Mouse (Mus musculus) neutrophil, adult 5-6 weeks (primary cell): Measurements from ENCODE around the gene Chp2. TPM values are rescaled to one million over a fixed set of nuclear protein-coding genes. Genes with fewer than 3 reads are reported as not detected.

Source experiments
- ATAC-seq: fragments of 151-379, 151-347 bp; 2 replicates; pipeline ENCODE4 v1.8.0; 2017; ENCODE audit warnings: mild to moderate bottlenecking, moderate TSS enrichment; ENCODE audit not compliant: insufficient number of reproducible peaks, poor library complexity, low FRiP score, severe bottlenecking; ENCODE audit errors: extremely low read depth
- total RNA-seq: library from RNA; stranded (forward); fragments of 200-1000 nt; gene quantifications from 2 replicates; pipeline ENCODE4 v1.2.3, GENCODE M21; 2017

Gene Chp2
- total RNA-seq, result not detected in 2 replicates

DNA sequence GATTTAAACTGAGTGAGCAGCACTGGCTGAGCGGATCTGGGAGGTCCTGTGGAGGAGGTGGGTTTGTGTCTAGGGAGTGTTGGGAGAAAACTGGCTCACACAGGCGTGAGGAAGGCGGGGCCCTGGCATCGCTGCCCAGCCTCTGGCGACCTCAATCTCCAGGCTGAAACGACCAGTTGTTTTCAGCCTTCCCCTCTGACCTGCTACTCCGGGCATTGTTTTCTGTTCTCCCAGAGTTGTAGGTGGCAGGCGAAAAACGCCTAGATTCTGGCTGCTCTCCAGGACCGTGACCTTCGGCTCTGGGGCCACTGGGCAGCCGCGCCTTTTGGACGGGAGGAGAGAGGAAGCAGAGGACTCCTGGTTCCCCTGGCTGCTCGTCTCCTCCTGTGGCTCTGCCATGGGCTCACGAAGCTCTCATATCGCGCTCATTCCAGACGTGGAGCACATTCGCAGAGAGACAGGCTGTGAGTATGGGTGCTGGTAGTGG lies at the start of gene Chp2:
Gene Chp2 (plus strand): TSS at position 182 of the 487 bp plus-strand sequence.
- ATAC-seq, result no peak

DNA sequence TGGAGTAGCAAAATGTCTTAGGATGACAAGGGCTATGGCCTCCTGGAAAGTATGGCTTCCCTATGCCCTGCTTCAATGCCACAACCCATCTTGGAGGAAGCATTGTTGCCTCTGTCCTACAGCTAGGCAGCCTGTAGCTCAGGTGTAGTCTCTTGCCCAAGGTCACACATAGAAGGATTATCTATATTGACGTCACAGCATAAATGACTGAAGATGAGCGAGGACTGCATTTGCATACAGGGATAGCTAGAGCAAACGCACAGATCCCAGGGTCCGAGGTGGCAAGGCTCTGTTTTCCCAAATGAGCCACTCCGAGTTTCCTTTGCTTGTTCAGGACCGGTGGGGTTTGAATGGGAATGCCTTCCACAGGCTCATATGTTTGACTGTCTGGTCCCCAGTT lies 48.6 kb upstream of the Chp2 start:
- no peak for ATAC-seq

DNA sequence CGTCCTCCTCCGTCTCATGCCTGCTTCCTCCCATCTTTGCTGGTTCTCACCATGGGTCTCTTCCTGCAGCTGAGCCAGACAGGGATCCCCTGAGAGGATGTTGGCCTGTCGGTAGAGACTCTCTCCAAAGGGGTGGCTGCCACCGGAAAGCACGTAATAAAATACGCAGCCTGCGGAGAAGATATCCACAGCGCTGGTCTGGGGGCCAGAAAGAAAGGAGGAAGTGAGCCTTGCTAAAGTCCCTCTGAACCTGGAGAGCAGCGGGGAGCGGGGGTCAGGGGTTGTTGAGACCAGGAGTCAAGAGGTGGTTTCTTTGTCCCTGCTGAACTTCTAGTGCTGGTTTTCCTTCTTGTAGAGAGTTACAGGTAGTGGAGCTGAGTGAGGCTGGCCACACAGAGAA lies 47.7 kb upstream of the Chp2 start:
- no peak for ATAC-seq

DNA sequence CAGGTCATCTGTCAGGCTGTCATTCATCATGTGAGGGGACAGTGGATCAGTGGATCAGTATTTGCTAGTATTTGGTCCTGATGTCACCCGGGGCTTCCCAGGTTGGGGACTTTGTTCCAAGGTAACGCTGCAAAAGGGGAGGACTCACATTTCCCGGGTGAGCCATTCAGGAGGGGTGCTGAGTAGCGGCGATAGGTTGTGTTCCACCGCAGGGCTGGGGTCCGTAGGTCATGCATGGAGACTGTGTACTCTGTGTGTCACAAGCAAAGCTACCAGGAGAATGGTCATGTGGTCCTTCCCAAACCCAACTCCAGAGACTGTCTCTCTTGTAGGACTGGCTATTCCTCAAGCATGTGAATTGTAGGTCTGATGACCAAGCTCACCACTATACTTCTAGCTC lies 38.6 kb upstream of the Chp2 start:
- ATAC-seq, result no peak

DNA sequence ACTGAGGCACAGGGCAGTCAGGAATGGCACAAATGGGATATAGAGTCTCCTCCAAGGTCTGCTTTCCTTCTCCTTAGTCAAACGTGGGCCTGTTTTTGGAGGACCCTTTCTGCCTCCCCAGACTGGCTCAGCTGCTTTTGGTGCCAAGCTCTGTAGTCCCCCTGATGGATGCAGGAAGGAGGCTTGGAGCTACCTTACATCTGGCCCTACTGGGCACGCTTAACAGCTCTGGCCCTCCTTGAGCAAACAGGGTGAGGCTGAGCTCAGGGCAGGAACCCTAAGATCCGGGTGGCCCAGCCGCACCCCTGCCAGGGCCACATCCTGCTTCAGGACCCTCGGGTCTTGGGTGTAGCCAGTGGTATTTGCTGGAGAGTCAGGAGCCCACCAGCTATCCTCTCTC lies 34.7 kb upstream of the Chp2 start:
- no peak for ATAC-seq

DNA sequence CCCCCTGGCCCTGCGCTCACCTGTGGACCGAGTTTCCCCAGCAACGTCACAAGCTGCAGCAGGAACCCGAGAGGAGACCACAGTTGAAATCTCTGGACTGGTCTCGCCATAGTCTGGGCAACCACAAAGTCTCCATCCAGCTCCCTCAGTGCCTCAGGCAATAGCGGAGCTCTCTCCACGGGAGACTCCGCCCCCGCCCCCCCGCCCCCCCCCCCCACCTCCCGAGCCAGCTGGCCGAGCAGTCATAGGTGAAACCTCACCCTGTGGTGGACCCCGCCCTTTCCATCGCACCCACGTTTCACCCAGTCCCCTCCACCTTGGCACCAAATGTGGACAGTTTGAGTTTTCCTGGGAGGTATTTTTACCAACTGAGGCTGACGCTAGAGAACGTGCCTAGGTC lies 33.3 kb upstream of the Chp2 start, which contains the start of gene Ern2:
Gene Ern2 (minus strand): TSS at position 165 of the 400 bp plus-strand sequence.
- ATAC-seq, result no peak

DNA sequence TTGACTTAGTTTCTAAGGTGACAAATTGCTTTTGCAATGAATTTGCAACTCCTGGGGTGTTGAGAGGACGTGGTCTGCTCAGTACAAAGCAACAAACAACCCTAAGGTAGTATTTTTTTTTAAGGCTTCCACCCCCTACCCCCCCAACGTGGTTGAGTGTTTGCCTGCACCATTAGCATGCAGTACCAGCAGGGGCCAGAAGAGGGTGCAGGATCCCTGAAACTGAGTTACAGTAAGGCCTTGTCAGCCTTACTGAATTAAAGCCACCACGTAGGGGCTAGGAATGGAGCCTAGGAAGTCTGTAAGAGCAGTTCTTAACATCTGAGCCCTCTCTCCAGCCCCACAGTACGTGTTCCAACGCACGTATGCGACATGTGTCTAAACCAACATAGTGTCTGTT lies 29.8 kb upstream of the Chp2 start:
- ATAC-seq, result peak; percentile 69; the same call in 1 of the 2 replicates

DNA sequence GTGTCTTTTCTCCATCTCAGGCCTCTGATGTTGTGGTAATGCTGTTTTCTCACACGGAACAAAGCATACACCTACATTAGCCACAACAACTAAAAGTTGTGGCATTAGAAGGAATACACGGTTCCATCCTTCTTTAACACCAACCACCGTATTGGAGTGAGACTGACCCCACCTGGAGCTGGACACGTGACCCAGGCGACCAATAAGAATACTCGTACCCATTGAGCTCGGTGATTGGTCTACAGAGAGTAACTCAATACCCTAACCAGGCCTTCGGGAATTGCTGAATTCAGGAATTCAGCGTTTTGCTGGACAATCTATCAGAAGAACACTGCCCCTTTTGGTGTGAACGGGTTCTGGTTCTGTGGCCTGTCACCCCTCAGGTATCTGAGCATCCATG lies 28.2 kb upstream of the Chp2 start:
- ATAC-seq, result no peak

DNA sequence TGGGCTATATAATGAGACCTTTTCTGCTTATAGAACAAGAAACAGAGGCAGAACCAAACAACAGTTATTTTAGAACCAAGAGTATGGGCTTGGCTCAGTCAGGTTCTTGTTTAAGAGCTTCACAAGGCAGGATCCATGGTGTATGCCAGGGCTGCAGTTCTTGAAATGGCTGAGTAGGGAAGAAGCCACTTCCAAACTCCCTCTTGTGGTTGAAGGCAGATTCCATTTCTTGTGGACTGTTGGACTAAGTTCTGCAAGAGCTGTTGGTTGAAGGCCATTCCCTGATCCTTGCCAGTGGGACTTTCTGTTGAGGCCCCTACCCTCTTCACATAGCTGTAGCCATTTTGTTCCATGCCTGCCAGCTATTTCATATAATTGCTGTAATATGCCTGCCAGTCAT lies 25.4 kb upstream of the Chp2 start:
- no peak for ATAC-seq

DNA sequence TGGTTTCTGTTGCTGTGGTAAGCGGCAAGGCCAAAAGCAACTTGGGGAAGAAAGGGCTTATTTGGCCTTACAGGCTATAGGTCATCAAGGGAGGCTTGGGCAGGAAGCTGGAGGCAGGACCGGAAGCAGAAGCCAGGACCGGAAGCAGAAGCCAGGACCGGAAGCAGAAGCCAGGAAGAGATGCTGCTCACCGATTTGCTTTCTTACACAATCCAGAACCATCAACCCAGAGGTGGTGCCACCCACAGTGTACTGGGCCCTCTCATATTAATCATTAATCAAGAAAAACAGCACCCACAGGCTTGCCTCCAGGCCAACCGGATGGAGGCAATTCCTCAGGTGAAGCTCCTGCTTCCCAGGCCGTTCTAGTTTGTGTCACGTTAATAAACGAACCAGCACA lies 22.5 kb upstream of the Chp2 start:
- no peak for ATAC-seq

DNA sequence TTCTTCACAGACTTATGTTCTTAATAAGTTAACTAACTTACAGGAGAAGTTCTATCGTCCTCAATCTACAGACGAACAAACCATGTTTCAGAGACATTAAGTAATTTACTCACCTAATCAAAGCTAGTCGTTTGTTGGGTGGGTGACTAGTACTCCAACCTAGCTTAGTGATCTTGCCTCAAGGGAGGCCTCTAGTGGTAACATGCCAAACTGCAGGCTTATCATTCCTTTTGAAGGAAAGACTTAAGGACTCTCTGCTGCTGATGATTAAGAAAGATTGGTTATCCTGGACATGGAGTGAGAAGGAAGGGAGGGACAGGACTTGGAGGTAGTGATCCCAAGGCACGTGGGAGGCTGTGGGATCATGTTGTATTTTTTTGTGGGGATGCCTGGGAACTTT lies 22.0 kb upstream of the Chp2 start:
- peak; percentile 71 for ATAC-seq

DNA sequence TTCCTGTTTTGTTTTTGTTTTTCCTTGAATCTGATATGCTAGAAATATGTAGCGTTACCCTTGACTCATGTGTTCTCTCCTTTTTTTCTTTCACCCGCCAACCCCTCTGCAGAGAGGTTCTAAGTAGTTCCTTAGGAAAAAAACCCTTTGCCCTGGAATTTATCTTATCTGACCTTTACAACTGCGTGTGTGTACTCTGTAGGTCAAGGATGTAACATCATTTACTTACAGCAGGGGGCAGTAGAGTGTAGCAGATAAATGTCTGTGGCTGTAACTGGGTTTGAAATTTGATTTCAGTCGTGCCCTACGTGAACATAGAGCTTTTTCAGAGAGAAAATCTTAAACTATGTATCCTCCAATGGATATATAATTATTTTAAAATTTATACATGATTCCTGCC lies 20.0 kb upstream of the Chp2 start:
- ATAC-seq, result peak; percentile 54; the same call in 1 of the 2 replicates

DNA sequence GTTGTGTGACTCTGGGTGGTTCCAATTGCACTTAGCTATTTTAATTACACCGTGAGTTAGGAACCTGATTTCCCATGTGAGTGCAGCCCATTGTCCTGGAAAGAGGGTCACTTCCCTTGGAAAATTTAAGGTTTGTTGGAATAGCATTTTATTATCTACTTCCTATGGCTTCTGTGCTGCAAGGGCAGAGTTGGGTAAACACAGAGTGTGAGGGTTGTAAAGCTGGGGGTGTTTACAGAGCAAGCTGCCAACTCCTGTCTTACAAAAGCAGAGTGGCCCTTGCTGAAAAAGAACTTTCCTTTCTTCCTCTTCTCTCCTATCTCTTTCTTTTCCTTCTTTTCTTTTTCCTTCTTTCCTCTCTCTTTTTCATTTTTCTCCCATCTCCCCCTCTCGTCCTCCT lies 15.4 kb upstream of the Chp2 start:
- no peak for ATAC-seq

DNA sequence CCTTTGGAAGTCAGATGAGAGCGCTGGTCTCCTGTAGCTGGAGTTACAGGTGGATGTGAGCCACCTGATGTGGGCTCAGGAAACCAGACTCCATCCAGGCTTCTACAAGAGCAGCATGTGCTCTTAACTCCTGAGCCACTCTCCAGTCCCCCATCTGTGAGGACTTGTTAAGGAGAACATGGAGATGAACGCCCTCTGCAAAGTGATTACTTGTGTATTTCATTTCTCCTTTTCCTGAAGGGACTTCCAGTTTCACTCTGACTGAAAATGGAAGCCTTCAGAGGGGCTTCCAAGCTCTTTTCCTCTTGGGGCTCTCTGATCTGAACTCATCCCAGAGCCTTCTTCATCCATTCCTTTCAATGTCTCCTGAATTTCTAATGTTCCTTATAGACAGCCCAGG lies 13.2 kb upstream of the Chp2 start:
- ATAC-seq, result no peak

DNA sequence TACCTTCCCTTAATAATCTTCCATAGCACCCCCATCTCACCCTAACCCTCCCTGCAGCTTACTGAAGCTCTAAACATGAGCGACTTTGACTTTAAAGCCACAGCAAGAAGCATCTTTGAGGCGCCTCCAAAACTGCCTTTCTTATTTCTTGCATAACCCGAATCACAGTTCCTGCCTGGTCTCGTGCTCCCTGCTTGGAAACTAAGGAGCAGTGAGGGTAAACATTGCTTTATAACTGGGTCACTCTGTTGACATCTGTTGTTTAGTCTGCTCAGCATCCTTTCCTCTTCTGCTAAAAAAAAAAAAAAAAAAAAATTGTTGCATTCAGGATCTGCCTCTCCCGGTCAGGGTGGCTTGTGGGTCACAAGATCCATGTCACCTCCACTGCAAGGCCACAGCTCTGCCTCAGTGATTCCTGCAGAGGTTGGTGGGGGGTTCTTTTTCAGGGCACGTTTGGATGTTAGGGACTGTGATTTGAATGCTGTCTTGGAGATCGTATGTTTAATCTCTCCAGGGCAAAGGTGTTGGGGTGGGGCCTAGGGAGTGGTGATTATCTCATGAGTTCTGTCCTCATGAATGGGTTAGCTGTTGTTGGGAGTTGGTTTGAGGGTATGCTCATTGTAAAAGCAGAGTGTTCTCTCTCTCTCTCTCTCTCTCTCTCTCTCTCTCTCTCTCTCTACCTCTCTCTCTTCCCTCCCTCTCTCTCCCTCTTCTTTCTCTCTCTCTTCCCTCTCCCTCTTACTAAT lies 10.8 kb upstream of the Chp2 start:
- no peak for ATAC-seq

DNA sequence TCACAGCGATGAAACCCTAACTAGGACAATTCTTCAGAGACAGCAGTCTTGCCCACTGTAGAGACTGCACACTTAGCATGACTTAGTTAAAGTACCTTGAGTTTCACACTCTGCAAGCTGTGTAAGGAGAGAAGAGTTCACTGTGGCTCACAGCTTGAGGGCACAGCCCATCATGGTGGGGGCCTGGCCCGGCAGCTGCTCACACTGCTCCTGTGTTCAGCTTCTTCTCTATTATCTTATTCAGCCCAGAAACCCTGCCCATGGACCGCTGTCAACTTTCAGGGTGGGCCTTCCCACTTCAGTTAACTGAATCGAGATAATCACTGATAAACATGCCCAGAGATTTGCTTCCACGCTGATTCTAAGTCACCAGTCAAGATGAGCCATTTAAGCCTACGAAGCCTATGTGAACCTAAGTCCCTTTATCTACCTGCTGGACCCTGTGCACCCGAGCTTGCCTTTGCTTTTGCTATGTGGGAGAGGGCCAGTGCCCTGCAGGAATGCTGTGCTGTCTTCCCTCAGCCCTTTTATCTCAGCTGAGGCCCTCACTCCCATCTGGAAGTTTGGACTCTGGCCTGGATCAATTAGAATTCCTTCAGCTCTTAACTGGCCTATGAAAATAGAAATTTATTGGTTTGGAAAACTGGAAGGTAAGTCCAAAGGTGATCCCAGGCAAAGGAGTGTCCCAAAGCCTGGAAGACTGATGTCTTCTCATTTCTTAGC lies 6.9 kb downstream of the Chp2 start:
- no peak for ATAC-seq

DNA sequence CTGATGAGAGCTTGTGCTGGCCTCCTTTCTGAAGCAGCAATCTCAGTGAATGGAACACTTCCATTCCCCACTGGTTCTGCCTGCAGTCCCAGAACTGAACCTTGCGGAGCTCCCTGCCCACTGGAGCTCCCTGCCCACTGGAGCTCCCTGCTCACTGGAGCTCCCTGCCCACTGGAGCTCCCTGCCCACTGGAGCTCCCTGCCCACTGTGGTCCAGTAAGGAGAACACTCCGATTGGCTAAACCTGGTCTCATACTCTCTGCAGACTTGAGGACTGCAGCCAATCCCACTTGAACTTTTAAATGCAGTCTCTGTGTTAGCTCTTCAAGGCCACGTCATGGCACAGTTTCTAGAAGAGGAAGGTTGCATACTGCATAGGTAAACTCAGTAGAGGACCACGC lies 7.4 kb downstream of the Chp2 start:
- no peak for ATAC-seq

DNA sequence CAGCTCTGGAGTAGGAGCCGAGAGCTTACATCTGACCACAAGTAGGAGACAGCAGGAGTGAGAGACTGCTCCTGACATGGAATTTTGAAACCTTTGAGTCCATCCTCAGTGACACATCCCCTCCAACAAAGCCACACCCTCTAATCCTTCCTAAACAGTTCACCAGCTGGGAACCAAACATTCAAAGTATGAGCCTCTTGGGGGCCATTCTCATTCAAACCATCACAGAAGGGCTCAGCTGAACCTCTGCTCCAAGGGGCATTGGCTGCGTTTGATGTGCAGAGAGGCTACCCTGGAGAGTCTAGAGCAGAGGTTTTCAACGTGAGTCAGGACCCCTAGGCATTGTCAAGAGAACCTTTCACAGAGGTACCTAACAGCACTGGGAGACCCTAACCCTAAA lies 10.0 kb downstream of the Chp2 start:
- ATAC-seq, result no peak

DNA sequence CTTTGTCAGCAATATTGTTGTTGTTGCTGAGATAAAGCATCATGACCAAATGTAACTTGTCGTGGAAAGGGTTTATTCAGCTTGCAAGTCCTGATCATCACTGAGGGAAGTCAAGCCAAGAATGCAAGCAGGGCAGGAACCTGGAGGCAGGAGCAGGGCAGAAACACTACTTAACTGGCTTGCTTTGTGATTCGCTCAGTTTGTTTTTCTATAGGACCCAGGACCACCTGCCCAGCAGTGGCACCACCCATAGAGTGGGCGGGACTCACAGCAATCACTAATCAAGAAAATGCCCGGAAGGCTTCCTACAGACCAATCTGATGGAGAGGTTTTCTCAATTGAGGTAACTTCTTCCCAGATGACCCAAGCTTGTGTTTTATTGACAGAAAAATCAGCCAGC lies 10.6 kb downstream of the Chp2 start:
- ATAC-seq, result no peak

DNA sequence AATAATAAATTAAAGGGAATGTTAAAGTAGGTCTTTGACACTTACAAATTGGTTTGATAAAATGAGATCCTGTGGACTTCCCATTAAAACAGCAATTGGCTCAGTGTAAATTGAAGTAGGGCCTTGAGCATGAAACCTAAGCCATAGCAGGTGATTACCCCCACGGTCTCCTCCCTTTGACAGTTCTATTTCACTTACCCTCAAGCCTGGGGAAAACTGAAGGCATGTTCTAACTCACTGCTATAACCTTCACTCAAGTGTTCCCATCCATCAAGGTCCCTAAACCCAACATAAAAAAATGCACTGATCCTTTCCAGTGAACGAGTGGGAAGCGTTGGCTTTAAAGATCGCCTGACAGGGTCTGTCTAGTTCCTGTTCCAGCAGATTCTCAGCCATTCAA lies 11.6 kb downstream of the Chp2 start:
- no peak for ATAC-seq
